Mouse (Mus musculus) layer of hippocampus, postnatal 36 days (tissue): ENCODE data around the gene Clec2h. TPM values are rescaled to one million over a fixed set of nuclear protein-coding genes. Genes with fewer than 3 reads are reported as not detected.

Experiments used
- total RNA-seq, 2 experiments: library from RNA; stranded (reverse); gene quantifications; 2 replicates each; pipeline ENCODE4 v1.2.3; 2021

The Clec2h gene
- total RNA-seq, 2 experiments from 2014 or later, result not detected

Other genes with a start within 250 kb of the Clec2h start
- 10 to 100 TPM; 18.2 to 25.4 TPM for gene Itfg2, start 237.5 kb upstream of the Clec2h start, total RNA-seq
- gene Fkbp4, start 223.7 kb upstream of the Clec2h start, total RNA-seq, result 100 to 1,000 TPM; 123 to 134 TPM
- not detected for gene Pzp, start 135.7 kb upstream of the Clec2h start, total RNA-seq
- gene A2ml1, start 80.8 kb upstream of the Clec2h start, total RNA-seq, result 10 to 100 TPM; 12.1 to 13.3 TPM
- not detected for gene Klrb1a, start 38.9 kb upstream of the Clec2h start, total RNA-seq
- gene Klrb1, start 60.7 kb downstream of the Clec2h start, total RNA-seq, result under 1 TPM; 0.46 to 0.62 TPM
- gene Klrb1c, start 126.8 kb downstream of the Clec2h start, total RNA-seq, result not detected
- gene Gm44511, start 163.9 kb downstream of the Clec2h start, total RNA-seq, result not detected
- not detected for gene Klrb1b, start 163.9 kb downstream of the Clec2h start, total RNA-seq
- gene Clec2i, start 225.2 kb downstream of the Clec2h start, total RNA-seq, result not detected
- gene BC035044, start 228.7 kb downstream of the Clec2h start, total RNA-seq, result 1 to 10 TPM; 2.1 to 2.2 TPM